Mouse (Mus musculus) bone marrow macrophage, adult 2 months (primary cell): ENCODE data around the gene Cntf.

Experiments used
- CTCF ChIP-seq: IDR thresholded peaks from 2 replicates; pipeline ENCODE4 v1.5.1; 2012; ENCODE audit warnings: low read depth, mild to moderate bottlenecking, low read length, moderate library complexity
- POLR2A ChIP-seq: IDR thresholded peaks from 2 replicates; pipeline ENCODE4 v1.6.1; 2012; ENCODE audit warnings: mild to moderate bottlenecking, low read depth, low read length, borderline replicate concordance

GRCm38 (mm10) chr19:12804237-12804636 is 38.8 kb upstream of the Cntf start:
- TF ChIP-seq CTCF (no peak), POLR2A (no peak)
